Mouse (Mus musculus) yolk sac, embryonic 10.5 days (tissue): ENCODE results near the gene Prdx3.

Experiments used
- DNase-seq: peaks from one replicate; pipeline ENCODE4 v3.0.0-alpha.2; 2017; ENCODE audit warnings: low spot score

Gene Prdx3

GRCm38 (mm10) chr19:60874064-60874694 is at the start of gene Prdx3:
Gene Prdx3, minus strand, starts transcription at chr19:60874556.
- DNase-seq, result peak; percentile 97

- no peak for DNase-seq
Measured at GRCm38 (mm10) chr19:60916869-60917570, 42.7 kb upstream of the Prdx3 start.

GRCm38 (mm10) chr19:60915862-60916261 is 41.5 kb upstream of the Prdx3 start:
- DNase-seq, result no peak

- no peak for DNase-seq
Measured at GRCm38 (mm10) chr19:60915236-60915635, 40.9 kb upstream of the Prdx3 start.

GRCm38 (mm10) chr19:60911653-60912052 is 37.3 kb upstream of the Prdx3 start:
- DNase-seq, result no peak

- no peak for DNase-seq
Measured at GRCm38 (mm10) chr19:60910304-60910703, 35.9 kb upstream of the Prdx3 start.

- DNase-seq, result no peak
Measured at GRCm38 (mm10) chr19:60905477-60905876, 31.1 kb upstream of the Prdx3 start.

GRCm38 (mm10) chr19:60903971-60904370 is 29.6 kb upstream of the Prdx3 start:
- no peak for DNase-seq

- DNase-seq, result no peak
Measured at GRCm38 (mm10) chr19:60903139-60903538, 28.8 kb upstream of the Prdx3 start.

- no peak for DNase-seq
Measured at GRCm38 (mm10) chr19:60895251-60895880, 21.0 kb upstream of the Prdx3 start.

GRCm38 (mm10) chr19:60891934-60892547 is 17.7 kb upstream of the Prdx3 start:
- DNase-seq, result peak; percentile 32

GRCm38 (mm10) chr19:60891123-60891470 is 16.7 kb upstream of the Prdx3 start:
- no peak for DNase-seq

GRCm38 (mm10) chr19:60890391-60891122 is 16.2 kb upstream of the Prdx3 start:
- DNase-seq, result no peak

GRCm38 (mm10) chr19:60889714-60890315 is 15.5 kb upstream of the Prdx3 start, which contains the start of gene Grk5:
Gene Grk5, plus strand, starts transcription at chr19:60889749.
- peak; percentile 92 for DNase-seq

- peak; percentile 65 for DNase-seq
Measured at GRCm38 (mm10) chr19:60889101-60889713, 14.9 kb upstream of the Prdx3 start.

- no peak for DNase-seq
Measured at GRCm38 (mm10) chr19:60887637-60888036, 13.3 kb upstream of the Prdx3 start.

GRCm38 (mm10) chr19:60883129-60883528 is 8.8 kb upstream of the Prdx3 start:
- DNase-seq, result no peak

GRCm38 (mm10) chr19:60873501-60873900 is 855 bp downstream of the Prdx3 start:
- peak; percentile 25 for DNase-seq

- no peak for DNase-seq
Measured at GRCm38 (mm10) chr19:60872272-60872671, 2.1 kb downstream of the Prdx3 start.

GRCm38 (mm10) chr19:60871366-60871765 is 3.0 kb downstream of the Prdx3 start:
- no peak for DNase-seq

- no peak for DNase-seq
Measured at GRCm38 (mm10) chr19:60870489-60870888, 3.9 kb downstream of the Prdx3 start.
